Mouse (Mus musculus) heart, embryonic 10.5 days (tissue): ENCODE results near the gene Cacna1e. TPM values are rescaled to one million over a fixed set of nuclear protein-coding genes. Genes with fewer than 3 reads are reported as not detected.
A peak's percentile ranks its signal among the peaks of the same experiment; 100 is the strongest.

Experiments
- DNase-seq: peaks from one replicate; pipeline ENCODE4 v3.0.0-alpha.2; 2017; ENCODE audit warnings: low spot score
- H3K27ac ChIP-seq: fragments of 300-500 bp; sonication (generic); 2 replicates; pipeline ENCODE4 v1.5.1; 2016; ENCODE audit warnings: mild to moderate bottlenecking
- H3K27me3 ChIP-seq: fragments of 300-500 bp; sonication (generic); 2 replicates; pipeline ENCODE4 v1.6.1; 2016; ENCODE audit warnings: mild to moderate bottlenecking; ENCODE audit not compliant: poor library complexity, insufficient read depth, severe bottlenecking
- H3K36me3 ChIP-seq: fragments of 300-500 bp; sonication (generic); 2 replicates; pipeline ENCODE4 v1.6.1; 2016; ENCODE audit warnings: mild to moderate bottlenecking, moderate library complexity
- H3K4me1 ChIP-seq: fragments of 300-500 bp; sonication (generic); 2 replicates; pipeline ENCODE4 v1.6.1; 2016; ENCODE audit warnings: mild to moderate bottlenecking
- H3K4me3 ChIP-seq: fragments of 300-500 bp; sonication (generic); 2 replicates; pipeline ENCODE4 v1.5.1; 2016; ENCODE audit warnings: mild to moderate bottlenecking, moderate library complexity
- H3K9me3 ChIP-seq: fragments of 300-500 bp; sonication (generic); 2 replicates; pipeline ENCODE4 v1.6.1; 2016; ENCODE audit warnings: mild to moderate bottlenecking, moderate library complexity
- WGBS: fragments of 180-500 bp; shearing (Covaris S2); methylation state at CpG from one replicate; pipeline ENCODE4 v1.1.7; 2016; 5-methylcytosine and 5-hydroxymethylcytosine counted together
- polyA plus RNA-seq: library from polyadenylated mRNA; unstranded; fragments of >200 nt; fragmentation: Nextera tagmentation; extraction: Ambion mirVana; gene quantifications from 2 replicates; pipeline ENCODE4 v1.2.1, GENCODE M21; 2016

Gene Cacna1e
- 0.20 and 0.42 TPM in 2 replicates for polyA plus RNA-seq

GRCm38 (mm10) chr1:154884275-154885206 lies at the start of gene Cacna1e:
Cacna1e (minus strand) TSS chr1:154884501.
- Histone ChIP-seq H3K27me3 (peaks cover 39% of the 10 kb centered on the region), H3K9me3 (no peaks in the 10 kb centered on the region), H3K27ac (peak within 1 kb of the TSS; percentile 44; the same call in 1 of the 2 replicates), H3K36me3 (no peaks in the 10 kb centered on the region), H3K4me1 (peaks cover 15% of the 10 kb centered on the region), H3K4me3 (peak within 1 kb of the TSS; percentile 65)
- WGBS: 8% methylated on average over 31 of the region's 31 CpGs
- DNase-seq: no peak

GRCm38 (mm10) chr1:154918406-154918805 lies 34.1 kb upstream of the Cacna1e start:
- Histone ChIP-seq H3K36me3 (no peaks in the 10 kb centered on the region), H3K4me3 (no peak overlapping the region), H3K9me3 (no peaks in the 10 kb centered on the region), H3K27me3 (no peaks in the 10 kb centered on the region), H3K4me1 (no peaks in the 10 kb centered on the region), H3K27ac (no peak overlapping the region)
- no peak for DNase-seq
- 72% methylated on average over 2 of the region's 2 CpGs for WGBS

- H3K9me3 ChIP-seq: no peaks in the 10 kb centered on the region
- 74% methylated on average over 6 of the region's 6 CpGs for WGBS
- H3K4me1 ChIP-seq: no peaks in the 10 kb centered on the region
- no peak overlapping the region for H3K4me3 ChIP-seq
- DNase-seq: no peak
- H3K36me3 ChIP-seq: no peaks in the 10 kb centered on the region
- no peak overlapping the region for H3K27ac ChIP-seq
- H3K27me3 ChIP-seq: no peaks in the 10 kb centered on the region
These were observed 33.1 kb upstream of the Cacna1e start for GRCm38 (mm10) chr1:154917438-154917837.

GRCm38 (mm10) chr1:154909554-154909953 lies 25.3 kb upstream of the Cacna1e start:
- Histone ChIP-seq H3K27me3 (no peaks in the 10 kb centered on the region), H3K4me1 (no peaks in the 10 kb centered on the region), H3K9me3 (no peaks in the 10 kb centered on the region), H3K27ac (no peak overlapping the region), H3K36me3 (no peaks in the 10 kb centered on the region), H3K4me3 (no peak overlapping the region)
- no peak for DNase-seq
- 73% methylated on average over 2 of the region's 2 CpGs for WGBS

- Histone ChIP-seq H3K9me3 (peaks cover 2% of the 10 kb centered on the region; the same call in 1 of the 2 replicates), H3K27me3 (no peaks in the 10 kb centered on the region), H3K27ac (no peak overlapping the region), H3K4me3 (no peak overlapping the region), H3K4me1 (no peaks in the 10 kb centered on the region), H3K36me3 (no peaks in the 10 kb centered on the region)
- no peak for DNase-seq
- WGBS: 77% methylated on average over 2 of the region's 2 CpGs
These were observed 13.1 kb upstream of the Cacna1e start for GRCm38 (mm10) chr1:154897390-154897789.

- no peak overlapping the region for H3K27ac ChIP-seq
- H3K27me3 ChIP-seq: peaks cover 16% of the 10 kb centered on the region
- H3K4me3 ChIP-seq: no peak overlapping the region
- peaks cover under 1% of the 10 kb centered on the region; the same call in 1 of the 2 replicates for H3K4me1 ChIP-seq
- H3K9me3 ChIP-seq: no peaks in the 10 kb centered on the region
- no peaks in the 10 kb centered on the region for H3K36me3 ChIP-seq
- 74% methylated on average over 5 of the region's 5 CpGs for WGBS
- DNase-seq: peak; percentile 22
These were observed 5.9 kb upstream of the Cacna1e start for GRCm38 (mm10) chr1:154890244-154890643.

GRCm38 (mm10) chr1:154888495-154888894 lies 4.2 kb upstream of the Cacna1e start:
- no peak overlapping the region for H3K27ac ChIP-seq
- 81% methylated on average over 5 of the region's 5 CpGs for WGBS
- no peak overlapping the region for H3K4me3 ChIP-seq
- H3K4me1 ChIP-seq: peaks cover 13% of the 10 kb centered on the region
- H3K27me3 ChIP-seq: peaks cover 22% of the 10 kb centered on the region
- H3K36me3 ChIP-seq: no peaks in the 10 kb centered on the region
- no peaks in the 10 kb centered on the region for H3K9me3 ChIP-seq
- no peak for DNase-seq

- Histone ChIP-seq H3K9me3 (no peaks in the 10 kb centered on the region), H3K36me3 (no peaks in the 10 kb centered on the region), H3K4me1 (peaks cover 15% of the 10 kb centered on the region), H3K27me3 (peaks cover 27% of the 10 kb centered on the region), H3K4me3 (no peak overlapping the region), H3K27ac (no peak overlapping the region)
- no peak for DNase-seq
- WGBS: 64% methylated on average over 5 of the region's 5 CpGs
These were observed 3.7 kb upstream of the Cacna1e start for GRCm38 (mm10) chr1:154888018-154888417.

GRCm38 (mm10) chr1:154887546-154887945 lies 3.2 kb upstream of the Cacna1e start:
- no peak overlapping the region for H3K4me3 ChIP-seq
- WGBS: 77% methylated on average over 3 of the region's 3 CpGs
- peaks cover 32% of the 10 kb centered on the region for H3K27me3 ChIP-seq
- H3K27ac ChIP-seq: no peak overlapping the region
- DNase-seq: peak; percentile 2
- no peaks in the 10 kb centered on the region for H3K9me3 ChIP-seq
- no peaks in the 10 kb centered on the region for H3K36me3 ChIP-seq
- peaks cover 15% of the 10 kb centered on the region for H3K4me1 ChIP-seq

- WGBS: 60% methylated on average over 2 of the region's 2 CpGs
- Histone ChIP-seq H3K27ac (no peak overlapping the region), H3K9me3 (no peaks in the 10 kb centered on the region), H3K27me3 (peaks cover 39% of the 10 kb centered on the region), H3K36me3 (no peaks in the 10 kb centered on the region), H3K4me3 (no peak overlapping the region), H3K4me1 (peaks cover 15% of the 10 kb centered on the region)
- DNase-seq: no peak
These were observed 2.3 kb upstream of the Cacna1e start for GRCm38 (mm10) chr1:154886611-154887010.

GRCm38 (mm10) chr1:154885207-154885548 lies 877 bp upstream of the Cacna1e start:
- Histone ChIP-seq H3K36me3 (no peaks in the 10 kb centered on the region), H3K9me3 (no peaks in the 10 kb centered on the region), H3K27me3 (peaks cover 39% of the 10 kb centered on the region), H3K4me3 (peak overlapping the region; percentile 65; the same call in 1 of the 2 replicates), H3K4me1 (peaks cover 15% of the 10 kb centered on the region), H3K27ac (no peak overlapping the region)
- no peak for DNase-seq
- WGBS: 18% methylated on average over 6 of the region's 6 CpGs

GRCm38 (mm10) chr1:154883596-154884191 lies 607 bp downstream of the Cacna1e start:
- peaks cover 15% of the 10 kb centered on the region for H3K4me1 ChIP-seq
- DNase-seq: no peak
- H3K9me3 ChIP-seq: no peaks in the 10 kb centered on the region
- H3K27ac ChIP-seq: no peak overlapping the region
- WGBS: 3% methylated on average over 18 of the region's 18 CpGs
- peaks cover 39% of the 10 kb centered on the region for H3K27me3 ChIP-seq
- peak overlapping the region; percentile 65 for H3K4me3 ChIP-seq
- no peaks in the 10 kb centered on the region for H3K36me3 ChIP-seq

- 76% methylated on average over 1 of the region's 1 CpGs for WGBS
- no peaks in the 10 kb centered on the region for H3K27me3 ChIP-seq
These were observed 18.3 kb downstream of the Cacna1e start for GRCm38 (mm10) chr1:154865981-154866380.

More at GRCm38 (mm10) chr1:154865981-154866380, 18.3 kb downstream of the Cacna1e start:
- Histone ChIP-seq H3K4me3 (no peak overlapping the region), H3K4me1 (no peaks in the 10 kb centered on the region), H3K36me3 (no peaks in the 10 kb centered on the region), H3K27ac (no peak overlapping the region), H3K9me3 (no peaks in the 10 kb centered on the region)
- DNase-seq: no peak
